ENCODE assay signal across 9 mouse cellular contexts in the genomic region with DNA sequence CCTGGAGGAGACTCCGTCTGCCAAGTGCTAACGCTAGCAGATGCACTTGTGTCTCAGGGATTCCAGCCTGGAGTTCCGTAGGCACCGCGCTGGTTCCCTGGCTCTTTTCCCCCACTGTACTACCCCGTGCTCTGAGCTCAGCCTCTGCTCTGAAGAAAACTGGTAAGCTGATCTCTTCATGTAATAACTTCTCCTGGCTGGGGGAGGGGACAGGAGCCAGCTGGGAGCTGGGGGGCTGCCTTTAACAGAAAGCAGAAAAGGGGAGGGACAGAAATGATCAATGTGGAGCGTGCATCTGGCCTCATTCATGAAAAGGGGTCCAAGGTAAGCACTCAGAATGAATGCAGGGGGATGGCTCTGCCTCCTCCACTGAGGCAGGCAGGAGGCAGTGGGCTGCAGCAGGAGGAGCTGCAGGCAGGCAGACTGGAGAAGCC.
DNase-seq lines count a peak whose midpoint lies in the region; ATAC-seq lines count a peak whose summit lies in the region.
"Had no signal": no experiment of that assay in that cellular context is flagged by ENCODE, and none has a peak within 500 bp of the region (broad histone marks: within the 10 kb centered on the region; RNA-seq: fewer than 3 reads in every experiment).

No protein-coding gene starts in this region.

- H3K36me3 ChIP-seq in forebrain, embryonic 16.5 days (ENCODE audit: control insufficient read depth, insufficient read depth), result no peaks in the 10 kb centered on the region
- H3K36me3 ChIP-seq in midbrain, embryonic 10.5 days, result no peaks in the 10 kb centered on the region
- H3K36me3 ChIP-seq: liver, embryonic 12.5 days had no signal

- H3K27ac ChIP-seq in forebrain, embryonic 16.5 days (ENCODE audit: low read length), result no peak overlapping the region
- H3K27ac ChIP-seq in midbrain, embryonic 10.5 days (replicated peaks), result 0 out of 2 replicates have a peak overlapping the region, but pooled peaks have one; percentile 38
- H3K27ac ChIP-seq: liver, embryonic 12.5 days had no signal

- ATAC-seq in forebrain, embryonic 16.5 days, result 0 out of 2 replicates have a peak, but pooled peaks have one; percentile 40
- ATAC-seq: inflammation-experienced regulatory T-cells, adult 6 months; liver, embryonic 12.5 days had no signal

- no peaks in the 10 kb centered on the region for H3K27me3 ChIP-seq in forebrain, embryonic 16.5 days (replicated peaks; ENCODE audit: control insufficient read depth, insufficient read depth, low read length)
- H3K27me3 ChIP-seq in midbrain, embryonic 10.5 days (ENCODE audit: low read depth, poor library complexity, severe bottlenecking), result peaks cover 9% of the 10 kb centered on the region; the same call in 1 of the 2 replicates
- H3K27me3 ChIP-seq: liver, embryonic 12.5 days had no signal

- 17% methylated on average over 7 of the region's 7 CpGs for WGBS in forebrain, embryonic 16.5 days
- 58% methylated on average over 7 of the region's 7 CpGs for WGBS in midbrain, embryonic 10.5 days

- H3K4me1 ChIP-seq in forebrain, embryonic 16.5 days (replicated peaks; ENCODE audit: control insufficient read depth, insufficient read depth, low read length), result peaks cover 11% of the 10 kb centered on the region
- peaks cover 35% of the 10 kb centered on the region for H3K4me1 ChIP-seq in midbrain, embryonic 10.5 days
- H3K4me1 ChIP-seq: liver, embryonic 12.5 days had no signal

- H3K9me3 ChIP-seq in forebrain, embryonic 16.5 days (ENCODE audit: control insufficient read depth, low read length), result no peaks in the 10 kb centered on the region
- no peaks in the 10 kb centered on the region for H3K9me3 ChIP-seq in midbrain, embryonic 10.5 days (replicated peaks)
- H3K9me3 ChIP-seq: liver, embryonic 12.5 days had no signal

- peak; percentile 39 to 49 for DNase-seq in right cerebral cortex, postnatal 10 days (ENCODE audit: low spot score in 2 of 2)
- no peak for DNase-seq in right cerebral cortex, postnatal 36 days (ENCODE audit: low spot score in 2 of 2)
- DNase-seq in midbrain, embryonic 10.5 days (ENCODE audit: low spot score), result no peak
- no peak for DNase-seq in thymus, postnatal 10 days (ENCODE audit: low spot score in 2 of 2)
- DNase-seq in thymus, postnatal 0 days (ENCODE audit: low spot score), result no peak
- no peak for DNase-seq in natural killer cell, adult 2 months (ENCODE audit: low spot score in 2 of 2)

- peak overlapping the region; percentile 21; the same call in 1 of the 2 replicates for H3K4me2 ChIP-seq in forebrain, embryonic 16.5 days (ENCODE audit: low read length)
- H3K4me2 ChIP-seq: liver, embryonic 12.5 days had no signal

- 0 out of 2 replicates have a peak overlapping the region, but pooled peaks have one; percentile 18 for H3K9ac ChIP-seq in forebrain, embryonic 16.5 days (replicated peaks; ENCODE audit: low read depth, low read length)
- H3K9ac ChIP-seq: liver, embryonic 12.5 days had no signal

- no peak overlapping the region for H3K4me3 ChIP-seq in forebrain, embryonic 16.5 days (replicated peaks; ENCODE audit: low read length)
- H3K4me3 ChIP-seq in midbrain, embryonic 10.5 days, result no peak overlapping the region
- H3K4me3 ChIP-seq: liver, embryonic 12.5 days had no signal

Comparison
In these comparisons a context has a peak if more than half of its experiments do, and no peak if none do; other contexts are left out.
1. DNase-seq: peak in right cerebral cortex, postnatal 10 days (2 of 2); none in right cerebral cortex, postnatal 36 days (0 of 2), midbrain, embryonic 10.5 days (single experiment), thymus, postnatal 10 days (0 of 2), thymus, postnatal 0 days (single experiment) and natural killer cell, adult 2 months (0 of 2).